Mouse (Mus musculus) megakaryocyte, embryonic 14.5 days (primary cell): ENCODE data around the gene Igsf21. TPM values are rescaled to one million over a fixed set of nuclear protein-coding genes. Genes with fewer than 3 reads are reported as not detected.

Experiments
- H3K27me3 ChIP-seq: replicated peaks from 2 replicates; pipeline ENCODE3; 2012; ENCODE audit warnings: inconsistent platforms
- H3K36me3 ChIP-seq: replicated peaks from 2 replicates; pipeline ENCODE3; 2012; ENCODE audit warnings: low read length, inconsistent platforms, mixed read lengths
- H3K4me1 ChIP-seq: 2 replicates; pipeline ENCODE4 v1.6.1; 2012; ENCODE audit warnings: inconsistent platforms
- H3K4me3 ChIP-seq: replicated peaks from 2 replicates; pipeline ENCODE3; 2012; ENCODE audit warnings: moderate library complexity, mild to moderate bottlenecking, inconsistent platforms
- H3K9me3 ChIP-seq: 2 replicates; pipeline ENCODE4 v1.6.1; 2012; ENCODE audit warnings: inconsistent platforms
- FLI1 ChIP-seq: IDR thresholded peaks from 2 replicates; pipeline ENCODE4 v1.6.1; 2012; ENCODE audit warnings: low read length, inconsistent platforms, mixed read lengths
- GATA1 ChIP-seq: IDR thresholded peaks from 3 replicates; pipeline ENCODE4 v1.6.1; 2012; ENCODE audit warnings: mixed read lengths, low read length, inconsistent platforms, borderline replicate concordance
- polyA plus RNA-seq: library from polyadenylated mRNA; stranded (reverse); fragments of >175 nt; gene quantifications from 2 replicates; pipeline ENCODE4 v1.2.3, GENCODE M21; 2012; ENCODE audit warnings: low replicate concordance; ENCODE audit not compliant: insufficient read depth

Igsf21 gene
- polyA plus RNA-seq, 1 experiment = not detected

DNA sequence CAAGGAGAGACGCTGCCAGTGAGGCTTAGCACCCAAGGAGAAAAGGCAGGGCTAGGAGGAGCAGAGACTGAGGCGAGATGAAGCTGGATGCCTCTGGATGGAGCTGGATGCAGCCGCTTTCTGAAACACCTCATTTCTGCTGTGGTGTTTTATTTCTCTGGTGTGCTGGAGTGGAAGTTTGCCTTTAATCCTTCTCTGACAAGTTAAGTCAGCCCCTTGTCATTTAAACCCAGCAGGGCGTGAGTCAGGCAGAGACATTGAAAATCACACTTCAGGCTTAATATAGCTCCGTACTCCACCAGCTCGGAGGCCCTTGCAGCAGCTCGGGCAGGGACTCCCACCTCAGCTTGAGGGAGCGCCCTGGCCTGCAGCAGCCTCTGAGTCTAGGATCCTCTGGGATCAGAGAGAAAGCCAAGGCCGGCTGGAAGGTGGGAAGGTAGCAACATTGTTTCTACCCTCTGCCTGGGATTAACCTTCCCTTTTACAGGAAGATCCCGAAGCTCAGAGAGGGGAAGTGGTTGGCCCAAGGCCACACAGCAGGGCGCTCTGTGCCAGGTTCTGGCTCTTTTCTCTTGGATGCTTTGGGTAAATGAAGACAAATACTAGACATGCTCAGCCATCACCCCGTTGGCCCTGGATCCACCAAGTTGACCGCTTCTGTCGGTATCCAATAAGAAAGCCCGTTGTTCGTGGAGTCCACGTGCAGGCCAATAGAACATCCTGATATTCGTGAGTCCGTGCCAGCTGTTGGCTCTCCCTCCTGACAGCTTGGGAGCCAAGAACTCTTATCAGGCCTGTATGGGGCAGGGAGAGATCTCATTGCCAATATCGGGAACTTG is 98.5 kb downstream of the Igsf21 start:
- peaks cover 16% of the 10 kb centered on the region for H3K9me3 ChIP-seq
- no peak overlapping the region for H3K4me3 ChIP-seq

DNA sequence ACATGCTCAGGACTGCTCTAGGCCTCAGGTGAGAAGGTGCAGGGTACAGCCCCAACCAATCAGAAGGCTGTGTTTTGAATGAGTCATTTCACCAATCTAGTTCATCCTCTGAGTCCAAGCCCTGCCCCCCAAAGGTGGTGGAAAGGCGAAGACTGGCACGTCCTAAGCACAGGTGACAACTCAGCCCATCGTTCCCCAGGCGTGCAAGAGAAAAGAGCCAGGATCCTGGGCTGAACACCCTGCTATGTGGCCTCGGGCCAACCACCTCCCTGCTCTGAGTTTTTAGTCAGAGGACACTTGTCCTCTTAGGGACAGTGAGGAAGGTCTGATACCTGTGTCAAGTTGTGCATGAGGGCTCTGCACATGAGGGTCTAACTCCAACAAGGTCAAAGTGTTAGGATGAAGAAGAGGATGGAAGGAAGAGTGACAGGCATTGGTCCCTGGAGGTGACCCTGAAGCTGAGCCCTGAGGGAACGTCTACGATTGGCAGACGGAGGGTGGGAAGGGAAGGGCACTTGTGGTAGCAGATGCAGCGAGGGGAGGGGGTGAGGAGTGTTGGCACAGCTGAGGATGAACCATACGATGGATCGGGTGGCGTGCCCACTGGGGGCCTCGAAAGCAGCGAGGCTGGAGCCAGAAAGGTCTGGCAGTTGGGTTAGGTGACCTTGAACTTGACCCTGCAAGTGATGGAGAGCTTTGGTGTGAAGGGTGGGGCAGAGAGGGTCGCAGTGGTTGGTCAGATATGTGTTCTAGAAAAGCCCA is 99.3 kb downstream of the Igsf21 start:
- Histone ChIP-seq H3K4me1 (no peaks in the 10 kb centered on the region), H3K9me3 (peaks cover 20% of the 10 kb centered on the region), H3K4me3 (no peak overlapping the region), H3K27me3 (no peaks in the 10 kb centered on the region), H3K36me3 (no peaks in the 10 kb centered on the region)
- TF ChIP-seq FLI1 (no peak), GATA1 (no peak)

More for the DNA sequence above, 98.5 kb downstream of the Igsf21 start:
- TF ChIP-seq GATA1 (no peak), FLI1 (no peak)
- Histone ChIP-seq H3K4me1 (no peaks in the 10 kb centered on the region), H3K27me3 (no peaks in the 10 kb centered on the region), H3K36me3 (no peaks in the 10 kb centered on the region)

DNA sequence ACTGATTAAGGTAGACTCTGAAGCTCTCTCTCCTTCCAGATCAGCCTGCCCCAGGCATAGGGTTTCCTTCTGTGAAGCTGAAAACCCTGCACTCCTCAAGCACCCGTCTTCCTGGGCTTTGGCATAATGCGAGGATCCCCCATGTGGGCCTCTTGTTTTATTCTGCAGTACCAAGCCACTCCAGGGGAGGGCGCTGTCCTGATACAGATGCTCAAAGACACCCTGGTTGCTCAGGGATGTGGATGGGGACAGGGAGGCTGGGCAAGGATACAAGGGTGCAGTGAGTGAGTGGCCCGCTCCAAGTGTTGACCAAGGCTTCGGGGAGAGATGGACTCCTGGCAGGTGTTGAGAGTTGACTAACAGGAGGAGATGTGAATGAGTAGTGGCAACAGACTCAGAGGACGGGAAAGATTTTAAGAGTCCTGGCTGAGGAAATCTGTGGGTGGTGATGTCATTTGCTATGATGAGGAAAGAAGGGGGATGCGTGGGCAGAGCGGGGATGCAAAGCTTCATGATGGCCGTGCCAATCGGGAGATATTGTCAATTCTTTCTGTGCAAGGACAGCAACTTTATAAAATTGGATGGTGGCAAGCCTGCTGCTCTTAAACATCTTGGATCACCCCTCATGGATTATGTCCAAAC is 102.6 kb downstream of the Igsf21 start:
- Histone ChIP-seq H3K9me3 (peaks cover 45% of the 10 kb centered on the region), H3K36me3 (no peaks in the 10 kb centered on the region), H3K27me3 (no peaks in the 10 kb centered on the region), H3K4me1 (no peaks in the 10 kb centered on the region), H3K4me3 (no peak overlapping the region)
- TF ChIP-seq FLI1 (no peak), GATA1 (no peak)

DNA sequence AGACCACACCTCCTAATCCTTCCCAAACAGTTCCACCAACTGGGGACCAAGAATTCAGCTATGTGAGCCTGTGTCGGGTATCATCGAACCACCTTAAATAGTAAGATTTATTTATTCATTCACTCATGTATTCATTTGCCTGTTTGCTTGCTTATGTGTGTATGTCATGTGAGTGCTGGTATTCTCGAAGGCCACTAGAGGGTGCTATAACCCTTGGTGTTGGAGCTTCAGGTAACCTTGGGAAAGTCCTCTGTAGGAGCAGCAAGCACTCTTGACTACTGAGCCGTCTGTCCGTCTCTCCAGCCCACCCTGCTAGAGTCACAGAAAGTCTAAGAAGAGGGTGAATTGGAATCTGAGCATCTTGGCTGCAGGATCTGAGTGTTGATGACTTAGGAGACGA is 103.4 kb downstream of the Igsf21 start:
- Histone ChIP-seq H3K9me3 (peaks cover 54% of the 10 kb centered on the region), H3K4me1 (no peaks in the 10 kb centered on the region), H3K27me3 (no peaks in the 10 kb centered on the region), H3K4me3 (no peak overlapping the region), H3K36me3 (no peaks in the 10 kb centered on the region)
- TF ChIP-seq FLI1 (no peak), GATA1 (no peak)

DNA sequence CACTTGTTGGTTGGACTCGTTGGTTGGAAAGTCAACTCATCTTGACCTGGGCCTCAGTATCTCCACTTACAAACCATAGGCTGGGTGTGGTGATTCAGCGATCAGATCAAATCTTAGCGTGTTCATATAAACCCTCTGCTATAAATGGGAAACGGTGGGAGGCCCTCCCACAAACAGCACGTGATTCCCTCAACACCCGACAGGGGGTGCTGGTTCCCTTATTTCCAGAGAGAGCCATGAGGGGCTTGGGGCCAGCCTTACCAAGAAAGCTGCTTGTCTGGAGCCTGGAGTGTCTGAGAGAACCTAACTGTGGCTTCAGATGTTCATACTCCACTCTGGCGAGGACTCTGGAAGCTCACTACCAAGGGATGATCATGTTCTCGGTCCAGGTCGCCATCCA is 106.1 kb downstream of the Igsf21 start:
- no peak overlapping the region for H3K4me3 ChIP-seq
- H3K4me1 ChIP-seq = no peaks in the 10 kb centered on the region
- no peaks in the 10 kb centered on the region for H3K27me3 ChIP-seq
- H3K36me3 ChIP-seq = no peaks in the 10 kb centered on the region
- TF ChIP-seq FLI1 (no peak), GATA1 (no peak)
- peaks cover 75% of the 10 kb centered on the region for H3K9me3 ChIP-seq

DNA sequence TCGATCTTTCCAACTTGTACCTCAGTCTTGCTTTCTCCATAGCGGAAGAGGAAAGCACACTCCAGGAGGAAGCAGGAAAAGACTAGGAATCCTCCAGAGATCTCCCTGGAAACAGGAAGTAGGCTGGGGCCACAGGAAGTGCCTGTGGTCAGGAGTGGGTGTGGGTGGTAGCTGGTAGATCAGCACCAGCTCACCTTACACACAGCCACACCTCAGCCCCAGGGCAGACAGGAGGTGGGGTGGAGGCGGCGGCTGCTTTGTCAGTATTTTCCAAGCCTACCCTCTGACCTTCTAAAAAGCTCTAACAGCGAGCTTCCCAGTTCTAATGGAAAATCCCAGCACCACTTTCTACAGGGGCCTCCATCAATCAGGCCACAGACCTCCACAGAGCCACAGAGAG is 107.7 kb downstream of the Igsf21 start:
- no peaks in the 10 kb centered on the region for H3K36me3 ChIP-seq
- H3K4me1 ChIP-seq = no peaks in the 10 kb centered on the region
- peaks cover 67% of the 10 kb centered on the region for H3K9me3 ChIP-seq
- peak overlapping the region; percentile 19 for H3K4me3 ChIP-seq
- H3K27me3 ChIP-seq = no peaks in the 10 kb centered on the region
- TF ChIP-seq FLI1 (no peak), GATA1 (no peak)

GRCm38 (mm10) chr4:140131625-140132321 is 114.8 kb downstream of the Igsf21 start:
- H3K4me3 ChIP-seq = no peak overlapping the region
- H3K9me3 ChIP-seq = peaks cover 13% of the 10 kb centered on the region
- TF ChIP-seq FLI1 (no peak), GATA1 (no peak)
- H3K4me1 ChIP-seq = no peaks in the 10 kb centered on the region
- peaks cover 5% of the 10 kb centered on the region for H3K27me3 ChIP-seq
- H3K36me3 ChIP-seq = no peaks in the 10 kb centered on the region

GRCm38 (mm10) chr4:140131201-140131600 is 115.4 kb downstream of the Igsf21 start:
- no peak for TF ChIP-seq FLI1
- no peak for TF ChIP-seq GATA1
- H3K9me3 ChIP-seq = peaks cover 7% of the 10 kb centered on the region
- H3K27me3 ChIP-seq = peaks cover 5% of the 10 kb centered on the region
- H3K4me1 ChIP-seq = no peaks in the 10 kb centered on the region
- H3K4me3 ChIP-seq = no peak overlapping the region
- H3K36me3 ChIP-seq = no peaks in the 10 kb centered on the region

GRCm38 (mm10) chr4:140129553-140130275 is 116.9 kb downstream of the Igsf21 start:
- H3K4me3 ChIP-seq = no peak overlapping the region
- TF ChIP-seq GATA1 = no peak
- no peaks in the 10 kb centered on the region for H3K4me1 ChIP-seq
- H3K36me3 ChIP-seq = no peaks in the 10 kb centered on the region
- H3K9me3 ChIP-seq = no peaks in the 10 kb centered on the region
- peaks cover 5% of the 10 kb centered on the region for H3K27me3 ChIP-seq
